Mouse (Mus musculus) C2C12 (cell line): Measurements from ENCODE around the gene Tpmt.

ENCODE experiments used
- CTCF ChIP-seq: IDR thresholded peaks from one replicate; pipeline ENCODE4 v1.5.1; 2011; ENCODE audit not compliant: control insufficient read depth, insufficient read depth, insufficient read length
- MAX ChIP-seq: IDR thresholded peaks from one replicate; pipeline ENCODE4 v1.6.1; 2011; ENCODE audit warnings: mild to moderate bottlenecking, control low read depth
- MYOD1 ChIP-seq: IDR thresholded peaks from one replicate; pipeline ENCODE4 v1.6.1; 2011; ENCODE audit warnings: low read depth; ENCODE audit not compliant: control insufficient read depth, insufficient read length
- MYOG ChIP-seq: IDR thresholded peaks from one replicate; pipeline ENCODE4 v1.6.1; 2011; ENCODE audit not compliant: control insufficient read depth, insufficient read length; ENCODE audit errors: extremely low read depth
- USF1 ChIP-seq: IDR thresholded peaks from one replicate; pipeline ENCODE4 v1.6.1; 2011; ENCODE audit warnings: low read depth, mild to moderate bottlenecking, control low read depth, moderate library complexity

- no peak for TF ChIP-seq CTCF
- TF ChIP-seq USF1, result no peak
- no peak for TF ChIP-seq MAX
- TF ChIP-seq MYOG, result no peak
- TF ChIP-seq MYOD1, result no peak
Measured at GRCm38 (mm10) chr13:46975930-46976329, 68.6 kb downstream of the Tpmt start.
